Mouse (Mus musculus) hindbrain, embryonic 13.5 days (tissue): ENCODE measurements around the gene Prtg. TPM values are rescaled to one million over a fixed set of nuclear protein-coding genes. Genes with fewer than 3 reads are reported as not detected.

Experiments
- ATAC-seq: fragments of 200-750 bp; cut with Nextera tagmentation; 2 replicates; pipeline ENCODE4 v1.8.0; 2017; ENCODE audit warnings: moderate TSS enrichment; ENCODE audit not compliant: low FRiP score
- H3K27ac ChIP-seq: fragments of 300-500 bp; sonication (generic); 2 replicates; pipeline ENCODE4 v1.5.1; 2015; ENCODE audit warnings: inconsistent platforms, mild to moderate bottlenecking, moderate library complexity
- H3K27me3 ChIP-seq: fragments of 300-500 bp; sonication (generic); 2 replicates; pipeline ENCODE4 v1.6.1; 2015; ENCODE audit warnings: mild to moderate bottlenecking, inconsistent platforms
- H3K36me3 ChIP-seq: fragments of 300-500 bp; sonication (generic); 2 replicates; pipeline ENCODE4 v1.6.1; 2015; ENCODE audit warnings: mild to moderate bottlenecking, inconsistent platforms
- H3K4me1 ChIP-seq: fragments of 300-500 bp; sonication (generic); replicated peaks from 2 replicates; pipeline ENCODE4 v1.6.1; 2015; ENCODE audit warnings: inconsistent platforms
- H3K4me2 ChIP-seq: fragments of 300-500 bp; sonication (generic); 2 replicates; pipeline ENCODE4 v1.6.1; 2015; ENCODE audit warnings: inconsistent platforms, mild to moderate bottlenecking, moderate library complexity
- H3K4me3 ChIP-seq: fragments of 300-500 bp; sonication (generic); 2 replicates; pipeline ENCODE4 v1.5.1; 2015; ENCODE audit warnings: mild to moderate bottlenecking, inconsistent platforms
- H3K9ac ChIP-seq: fragments of 300-500 bp; sonication (generic); 2 replicates; pipeline ENCODE4 v1.6.1; 2015; ENCODE audit warnings: mild to moderate bottlenecking, inconsistent platforms
- H3K9me3 ChIP-seq: fragments of 300-500 bp; sonication (generic); 2 replicates; pipeline ENCODE4 v1.6.1; 2016; ENCODE audit warnings: inconsistent platforms
- WGBS: fragments of 180-500 bp; shearing (Covaris S2); methylation state at CpG from one replicate; pipeline ENCODE4 v1.1.7; 2015; 5-methylcytosine and 5-hydroxymethylcytosine counted together
- polyA plus RNA-seq: library from polyadenylated mRNA; unstranded; fragments of >200 nt; fragmentation: Nextera tagmentation; extraction: Ambion mirVana; gene quantifications from 2 replicates; pipeline ENCODE4 v1.2.1, GENCODE M21; 2015

Prtg gene
- polyA plus RNA-seq, 1 experiment from 2014 or later = 0.74 TPM

DNA sequence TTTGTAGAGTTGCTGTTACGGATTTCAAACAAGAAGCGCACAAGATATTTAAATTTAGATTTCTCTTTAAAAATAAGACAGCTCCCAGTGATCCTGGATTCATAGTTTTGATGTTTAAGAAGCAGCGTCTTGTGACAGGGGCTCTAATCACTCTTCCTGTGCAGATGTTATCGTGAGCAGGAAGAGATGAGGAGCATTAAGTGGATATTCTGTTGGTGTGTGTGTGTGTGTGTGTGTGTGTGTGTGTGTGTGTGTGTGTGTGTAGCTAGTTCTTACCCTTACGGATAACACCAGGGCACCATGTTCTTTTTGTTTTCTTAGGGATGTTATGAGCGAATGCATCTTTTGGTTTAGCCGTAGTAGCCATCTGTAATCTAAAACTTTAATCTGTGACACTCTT lies 5.4 kb downstream of the Prtg start:
- H3K36me3 ChIP-seq = no peaks in the 10 kb centered on the region
- H3K4me3 ChIP-seq = no peak overlapping the region
- H3K27me3 ChIP-seq = peaks cover 16% of the 10 kb centered on the region
- H3K27ac ChIP-seq = no peak overlapping the region
- no peak for ATAC-seq
- WGBS = 25% methylated on average over 7 of the region's 7 CpGs
- peaks cover 7% of the 10 kb centered on the region for H3K4me1 ChIP-seq
- no peak overlapping the region for H3K4me2 ChIP-seq
- no peaks in the 10 kb centered on the region for H3K9me3 ChIP-seq
- H3K9ac ChIP-seq = no peak overlapping the region

DNA sequence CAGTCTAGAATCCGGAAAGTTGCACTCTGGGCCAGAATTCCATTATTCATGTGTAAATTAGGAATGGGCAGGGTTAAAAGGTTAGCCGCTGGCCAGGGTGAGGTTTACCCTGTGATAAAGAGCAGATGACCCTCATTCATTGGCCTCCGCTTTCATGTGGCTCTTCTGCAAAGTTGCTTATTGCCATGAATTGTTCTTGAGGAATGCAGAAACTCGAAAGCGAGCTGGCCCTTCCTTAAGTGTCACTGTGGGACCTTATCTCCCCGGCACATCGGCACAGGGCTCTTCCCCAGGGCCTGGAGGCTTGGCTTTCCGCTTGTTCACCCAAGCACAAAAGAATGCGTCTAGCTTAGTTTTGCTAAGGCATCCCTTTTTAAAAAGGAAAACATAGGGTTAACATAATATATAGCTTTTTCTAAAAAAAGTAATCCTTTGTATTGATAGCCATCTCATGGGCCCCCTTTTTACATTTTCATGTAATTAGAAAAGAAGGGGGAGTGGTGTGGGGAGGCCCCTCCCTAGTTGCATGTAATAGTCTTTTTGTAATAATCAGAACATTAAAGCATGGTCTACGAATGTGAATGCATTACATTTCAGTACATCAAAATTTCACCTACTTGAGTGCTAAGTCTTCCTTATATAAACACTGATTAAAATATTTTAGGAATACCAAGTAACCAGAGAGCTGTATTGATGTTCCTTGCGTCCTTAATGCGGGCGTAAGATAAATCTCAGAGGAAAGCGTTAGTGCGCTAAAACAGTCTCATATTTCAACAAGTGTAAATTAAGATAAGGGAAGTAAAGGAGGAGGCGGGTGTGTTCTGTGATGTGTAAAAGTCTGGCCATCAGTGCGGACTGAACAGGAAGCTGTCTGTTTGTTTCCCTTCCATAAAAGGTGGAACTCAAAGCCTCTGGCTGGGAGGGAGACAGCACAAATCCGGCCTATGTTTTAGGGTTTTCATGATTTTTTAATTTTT lies 6.2 kb downstream of the Prtg start:
- no peaks in the 10 kb centered on the region for H3K9me3 ChIP-seq
- H3K4me1 ChIP-seq = peaks cover 7% of the 10 kb centered on the region
- peaks cover 16% of the 10 kb centered on the region for H3K27me3 ChIP-seq
- H3K36me3 ChIP-seq = no peaks in the 10 kb centered on the region
- ATAC-seq = no peak
- no peak overlapping the region for H3K4me3 ChIP-seq
- WGBS = 12% methylated on average over 18 of the region's 18 CpGs
- H3K9ac ChIP-seq = peak overlapping the region; percentile 46; the same call in 1 of the 2 replicates
- no peak overlapping the region for H3K27ac ChIP-seq
- H3K4me2 ChIP-seq = peak overlapping the region; percentile 25; the same call in 1 of the 2 replicates

DNA sequence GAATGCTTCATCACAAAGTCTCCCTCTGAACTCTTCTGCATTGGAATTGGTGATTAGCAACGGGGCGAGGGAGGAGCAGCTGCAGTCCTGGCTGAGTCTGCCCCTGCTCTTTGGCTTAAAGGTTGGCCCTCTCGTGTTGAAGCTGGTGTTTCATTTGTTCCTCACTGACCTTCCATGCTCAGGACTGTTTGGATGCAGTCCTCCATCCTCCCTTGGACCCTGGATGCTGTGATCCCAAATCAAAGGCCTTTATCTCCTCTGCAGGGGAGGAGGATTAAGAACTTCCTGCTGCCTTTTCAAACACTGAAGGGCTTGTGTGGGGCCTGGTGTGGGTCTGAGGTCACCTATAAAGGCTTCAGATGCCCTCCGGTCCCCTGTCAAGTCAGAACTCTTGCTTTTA lies 18.8 kb downstream of the Prtg start:
- Histone ChIP-seq H3K27ac (no peak overlapping the region), H3K36me3 (no peaks in the 10 kb centered on the region), H3K9ac (no peak overlapping the region), H3K9me3 (no peaks in the 10 kb centered on the region), H3K27me3 (no peaks in the 10 kb centered on the region), H3K4me3 (no peak overlapping the region), H3K4me1 (peaks cover 37% of the 10 kb centered on the region), H3K4me2 (no peak overlapping the region)
- no peak for ATAC-seq
- WGBS = 21% methylated on average over 4 of the region's 4 CpGs

DNA sequence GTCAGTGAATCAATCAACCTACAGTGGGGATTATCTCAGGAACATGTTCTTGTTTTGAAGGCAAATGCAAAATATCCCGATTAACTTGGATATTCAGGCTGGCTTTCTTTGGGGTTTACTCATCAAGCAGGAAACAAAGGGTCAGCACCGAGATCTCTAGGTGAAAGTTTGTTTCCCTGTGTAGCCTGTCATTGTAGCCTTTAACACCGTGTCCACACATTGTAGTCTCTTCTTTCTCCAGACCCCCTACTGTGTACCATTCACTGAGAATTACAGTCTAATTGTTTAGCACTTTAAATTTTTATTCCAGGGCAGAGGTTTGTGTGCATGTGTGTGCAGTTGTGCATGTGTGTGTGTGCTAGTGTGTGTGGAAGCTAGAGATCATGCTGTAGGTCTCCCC lies 19.3 kb downstream of the Prtg start:
- Histone ChIP-seq H3K27me3 (no peaks in the 10 kb centered on the region), H3K4me1 (peaks cover 37% of the 10 kb centered on the region), H3K4me3 (no peak overlapping the region), H3K4me2 (no peak overlapping the region), H3K27ac (no peak overlapping the region), H3K9me3 (no peaks in the 10 kb centered on the region), H3K9ac (no peak overlapping the region), H3K36me3 (no peaks in the 10 kb centered on the region)
- WGBS = 8% methylated on average over 3 of the region's 3 CpGs
- no peak for ATAC-seq

DNA sequence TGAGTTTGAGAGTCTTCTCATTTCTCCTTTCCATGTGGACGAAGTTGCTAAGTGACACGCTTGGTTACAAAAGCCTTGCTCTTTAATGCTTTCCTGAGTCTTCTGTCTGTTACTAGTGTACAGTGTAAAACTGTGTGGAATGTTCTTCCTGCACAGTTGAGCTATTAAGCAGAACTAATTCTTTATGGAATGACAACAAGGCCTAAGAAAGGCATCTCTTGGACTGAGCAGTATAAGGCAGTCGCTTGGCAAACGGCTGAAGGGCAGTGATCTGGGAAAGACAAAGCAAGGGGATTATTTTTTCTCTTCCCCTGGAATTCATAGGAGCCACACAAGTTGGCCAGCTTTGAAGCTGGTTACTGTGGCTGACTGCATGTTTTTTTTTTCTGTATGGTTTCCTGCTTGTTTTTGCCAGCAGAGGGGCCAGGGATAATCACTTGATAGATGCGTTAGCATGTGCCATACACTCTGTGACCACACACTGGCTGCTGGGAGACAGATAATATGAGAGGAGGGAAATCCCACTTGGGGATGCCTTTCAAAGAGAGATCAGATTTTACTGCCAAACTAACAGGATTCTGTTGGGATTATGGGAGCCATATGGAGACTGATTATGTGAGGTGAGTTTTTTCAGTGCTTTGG lies 22.1 kb downstream of the Prtg start:
- H3K27ac ChIP-seq = peak overlapping the region; percentile 36
- peaks cover 37% of the 10 kb centered on the region for H3K4me1 ChIP-seq
- no peak overlapping the region for H3K4me2 ChIP-seq
- ATAC-seq = 0 out of 2 replicates have a peak, but pooled peaks have one; percentile 54
- no peak overlapping the region; the same call in 1 of the 2 replicates for H3K9ac ChIP-seq
- H3K27me3 ChIP-seq = no peaks in the 10 kb centered on the region
- no peaks in the 10 kb centered on the region for H3K9me3 ChIP-seq
- 24% methylated on average over 5 of the region's 5 CpGs for WGBS
- no peak overlapping the region for H3K4me3 ChIP-seq
- H3K36me3 ChIP-seq = no peaks in the 10 kb centered on the region

DNA sequence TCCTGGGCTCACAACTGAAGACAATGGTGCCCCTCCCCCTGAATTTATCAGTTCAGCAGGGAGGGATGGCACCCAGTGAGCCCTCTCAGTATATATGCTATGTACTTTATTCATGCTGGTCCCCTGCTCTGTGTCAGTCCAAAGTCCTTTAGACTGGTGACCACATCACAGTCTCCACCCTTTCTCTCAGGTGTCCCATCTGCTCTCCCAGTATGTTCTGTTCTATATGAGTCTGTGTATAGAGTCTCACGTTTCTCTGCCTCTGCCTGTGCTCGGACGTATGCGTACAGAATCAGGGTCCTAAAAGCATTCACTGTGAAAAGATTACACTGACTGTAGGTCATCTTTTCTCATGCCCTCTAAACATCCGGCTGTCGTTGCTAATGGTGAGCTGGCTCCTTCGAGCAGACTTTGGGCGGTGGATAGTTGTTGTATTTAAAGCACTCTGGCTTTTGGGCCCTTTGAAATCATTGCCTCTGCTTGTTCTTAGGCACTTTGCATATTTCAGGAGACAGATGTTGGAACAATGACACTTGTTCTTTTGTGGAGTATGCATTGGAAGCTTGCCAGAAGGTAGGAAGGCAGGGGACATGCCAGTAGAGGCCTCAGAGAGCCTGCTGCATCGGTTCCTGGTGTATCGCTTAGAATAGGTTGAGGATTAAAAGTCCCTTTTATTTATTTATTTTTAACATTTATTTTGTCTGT lies 27.5 kb downstream of the Prtg start:
- Histone ChIP-seq H3K36me3 (no peaks in the 10 kb centered on the region), H3K4me1 (peaks cover 20% of the 10 kb centered on the region), H3K27ac (peak overlapping the region; percentile 58), H3K4me3 (no peak overlapping the region), H3K9ac (no peak overlapping the region; the same call in 1 of the 2 replicates), H3K9me3 (no peaks in the 10 kb centered on the region), H3K27me3 (no peaks in the 10 kb centered on the region), H3K4me2 (no peak overlapping the region)
- WGBS = 6% methylated on average over 10 of the region's 10 CpGs
- ATAC-seq = peak; percentile 59; the same call in 1 of the 2 replicates

DNA sequence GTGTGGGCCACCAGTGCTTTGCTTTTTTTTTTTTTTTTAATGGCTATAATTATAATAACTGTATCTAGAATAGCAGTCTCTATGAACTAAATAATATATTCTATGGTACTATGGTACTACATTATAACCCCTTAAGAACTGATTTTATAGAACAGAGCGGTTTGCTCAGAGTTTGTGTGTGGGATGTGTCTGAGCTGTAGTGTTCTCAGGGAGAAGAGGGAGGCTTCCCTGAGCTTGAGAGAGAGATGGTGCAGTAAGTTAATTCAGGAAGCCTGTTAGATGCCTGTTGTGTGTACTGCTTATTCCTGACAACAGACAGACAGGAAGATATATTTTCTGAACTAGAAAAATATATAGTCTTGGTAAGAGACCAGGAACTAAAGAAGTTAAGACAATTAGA lies 28.3 kb downstream of the Prtg start:
- Histone ChIP-seq H3K27ac (no peak overlapping the region), H3K4me1 (peaks cover 13% of the 10 kb centered on the region), H3K9ac (no peak overlapping the region), H3K9me3 (no peaks in the 10 kb centered on the region), H3K4me2 (no peak overlapping the region), H3K27me3 (no peaks in the 10 kb centered on the region), H3K4me3 (no peak overlapping the region), H3K36me3 (no peaks in the 10 kb centered on the region)
- no peak for ATAC-seq
- WGBS = 100% methylated on average over 1 of the region's 1 CpGs

DNA sequence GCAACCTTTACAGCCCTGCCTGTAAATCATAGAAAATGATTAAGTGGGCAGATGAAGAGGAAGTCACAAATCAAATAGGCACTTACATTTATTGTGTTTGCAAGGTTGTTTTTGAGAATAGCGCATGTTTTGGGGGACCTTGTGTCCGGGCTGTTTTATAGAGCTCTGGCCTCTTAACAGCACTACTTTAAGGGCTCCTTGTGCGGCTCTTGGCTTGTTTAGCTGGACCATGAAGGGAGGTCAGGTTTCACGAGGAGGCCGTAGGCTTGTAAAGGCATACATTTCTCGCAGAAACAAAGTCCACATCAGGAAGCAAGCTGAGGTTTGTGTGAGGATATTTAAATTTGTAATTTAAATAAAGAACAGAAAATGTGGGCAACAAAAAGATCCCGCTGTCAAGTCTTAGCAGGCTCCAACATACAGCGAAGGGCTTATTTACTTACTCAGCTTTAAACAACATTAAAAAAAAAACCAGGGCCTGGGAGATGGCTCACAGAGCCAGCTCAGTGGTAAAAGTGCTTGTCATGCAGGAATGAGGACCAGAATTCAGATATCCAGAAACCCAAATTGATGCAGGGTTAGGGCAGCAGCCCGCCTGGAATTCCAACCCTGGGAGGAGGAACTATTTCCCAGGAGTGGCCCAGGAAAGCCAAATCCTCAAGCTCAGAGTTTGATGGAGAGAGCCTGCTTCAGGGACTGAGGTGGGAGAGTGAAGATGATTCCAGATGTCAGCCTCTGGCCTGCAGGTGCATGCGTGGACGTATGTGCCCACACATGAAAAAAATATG lies 30.2 kb downstream of the Prtg start:
- H3K9ac ChIP-seq = no peak overlapping the region
- H3K4me1 ChIP-seq = peaks cover 13% of the 10 kb centered on the region
- no peak for ATAC-seq
- no peaks in the 10 kb centered on the region for H3K27me3 ChIP-seq
- no peak overlapping the region for H3K4me2 ChIP-seq
- H3K36me3 ChIP-seq = no peaks in the 10 kb centered on the region
- no peak overlapping the region for H3K4me3 ChIP-seq
- no peaks in the 10 kb centered on the region for H3K9me3 ChIP-seq
- H3K27ac ChIP-seq = no peak overlapping the region
- WGBS = 65% methylated on average over 11 of the region's 11 CpGs

DNA sequence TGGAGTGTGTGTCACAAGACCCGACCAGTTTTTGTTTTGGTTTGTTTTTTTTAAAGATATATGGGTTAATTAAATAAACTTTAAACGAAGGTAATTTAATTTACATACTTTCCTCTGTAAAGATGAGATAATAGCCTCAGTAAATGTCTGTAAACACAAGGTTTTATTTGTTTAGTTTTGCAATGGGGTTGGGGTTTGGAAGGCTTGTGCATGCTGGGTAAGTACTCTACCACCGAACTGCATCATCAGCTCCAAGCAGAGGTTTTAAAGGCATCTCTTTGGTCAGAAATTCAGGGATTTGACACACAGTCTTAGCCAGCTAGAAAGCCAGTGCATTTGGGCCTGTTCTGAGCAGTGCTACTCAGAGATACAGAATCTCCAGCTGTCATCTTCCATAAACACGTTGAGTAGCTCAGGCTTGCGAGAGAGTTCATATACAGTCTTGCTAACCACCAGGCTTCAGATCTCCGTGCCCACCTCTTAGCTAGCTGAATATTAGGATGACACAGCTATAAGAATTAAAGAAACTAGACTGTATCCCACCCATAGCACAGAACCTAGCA lies 31.0 kb downstream of the Prtg start:
- Histone ChIP-seq H3K9ac (no peak overlapping the region), H3K36me3 (no peaks in the 10 kb centered on the region), H3K4me2 (no peak overlapping the region), H3K4me3 (no peak overlapping the region), H3K4me1 (peaks cover 13% of the 10 kb centered on the region), H3K27me3 (no peaks in the 10 kb centered on the region), H3K27ac (no peak overlapping the region), H3K9me3 (no peaks in the 10 kb centered on the region)
- no peak for ATAC-seq
- WGBS = 85% methylated on average over 6 of the region's 6 CpGs

DNA sequence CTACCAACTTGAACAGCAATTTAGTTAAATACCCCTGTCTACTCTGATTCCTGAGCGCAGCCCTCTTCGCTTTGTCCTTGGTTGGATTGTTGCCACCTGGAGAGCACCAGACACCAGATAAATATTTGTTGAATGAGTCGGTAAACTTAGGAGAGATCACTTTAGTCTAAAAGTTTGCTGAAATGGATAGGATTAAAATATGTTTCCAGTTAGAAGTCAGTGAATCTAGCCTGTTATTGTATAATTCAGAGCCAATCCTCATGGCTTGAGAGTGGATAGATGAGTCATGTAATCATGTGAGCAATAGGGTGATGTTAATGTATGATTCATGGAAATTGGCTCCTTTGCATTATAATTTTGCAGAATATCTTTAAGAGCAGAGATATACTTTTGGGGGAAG lies 31.6 kb downstream of the Prtg start:
- Histone ChIP-seq H3K4me1 (peaks cover 13% of the 10 kb centered on the region), H3K9ac (no peak overlapping the region), H3K27me3 (no peaks in the 10 kb centered on the region), H3K27ac (no peak overlapping the region), H3K4me2 (no peak overlapping the region), H3K36me3 (no peaks in the 10 kb centered on the region), H3K4me3 (no peak overlapping the region), H3K9me3 (no peaks in the 10 kb centered on the region)
- ATAC-seq = no peak
- 88% methylated on average over 3 of the region's 3 CpGs for WGBS

DNA sequence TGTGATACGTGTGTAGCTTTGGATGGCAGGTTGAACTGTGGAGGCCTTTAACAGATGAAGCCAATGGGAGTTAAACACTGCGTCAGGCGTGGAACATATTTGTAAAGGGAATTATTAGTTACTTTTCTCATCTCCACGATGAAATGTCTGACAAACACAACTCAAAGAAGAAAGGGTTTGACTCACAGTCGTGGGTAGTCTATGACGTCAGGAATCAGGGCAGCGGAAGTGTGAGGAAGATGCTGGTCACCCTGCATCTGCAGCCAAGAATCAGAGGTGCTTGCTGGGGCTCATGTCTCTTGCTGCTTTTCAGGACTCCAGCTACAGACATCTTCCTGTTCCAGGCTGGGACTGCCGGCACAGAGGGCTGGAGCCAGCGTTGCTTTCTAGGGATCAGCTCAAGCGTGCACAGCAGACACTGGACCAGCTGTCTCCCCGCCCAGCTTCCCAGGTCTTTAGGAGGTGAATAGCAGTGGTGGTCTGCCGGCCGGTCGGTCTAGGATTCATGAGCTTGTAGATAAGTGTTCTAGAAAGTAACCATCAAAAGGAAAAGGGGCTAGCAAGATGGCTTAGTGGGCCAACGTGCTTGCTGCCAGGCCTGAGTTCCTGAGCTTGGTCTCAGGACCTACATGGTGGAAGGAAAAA lies 32.8 kb downstream of the Prtg start:
- ATAC-seq = no peak
- H3K27ac ChIP-seq = no peak overlapping the region
- H3K4me1 ChIP-seq = peaks cover 5% of the 10 kb centered on the region
- no peaks in the 10 kb centered on the region for H3K27me3 ChIP-seq
- WGBS = 79% methylated on average over 15 of the region's 15 CpGs
- H3K36me3 ChIP-seq = no peaks in the 10 kb centered on the region
- no peak overlapping the region for H3K4me2 ChIP-seq
- H3K9me3 ChIP-seq = no peaks in the 10 kb centered on the region
- H3K4me3 ChIP-seq = no peak overlapping the region
- H3K9ac ChIP-seq = no peak overlapping the region
